Mouse (Mus musculus) embryonic facial prominence, embryonic 14.5 days (tissue): Measurements from ENCODE around the gene Tex19.1. TPM values are rescaled to one million over a fixed set of nuclear protein-coding genes. Genes with fewer than 3 reads are reported as not detected.

Experiments
- ATAC-seq: fragments of 200-750 bp; cut with Nextera tagmentation; 2 replicates; pipeline ENCODE4 v1.8.0; 2017; ENCODE audit warnings: low read depth, moderate number of reproducible peaks, moderate TSS enrichment
- DNase-seq: peaks from one replicate; pipeline ENCODE4 v3.0.0-alpha.2; 2015; ENCODE audit warnings: low spot score
- H3K27ac ChIP-seq: fragments of 300-500 bp; sonication (generic); replicated peaks from 2 replicates; pipeline ENCODE4 v1.5.1; 2014; ENCODE audit warnings: low read depth, mild to moderate bottlenecking, low read length, moderate library complexity
- H3K27me3 ChIP-seq: fragments of 300-500 bp; sonication (generic); replicated peaks from 2 replicates; pipeline ENCODE4 v1.6.1; 2014; ENCODE audit warnings: low read length; ENCODE audit not compliant: control insufficient read depth, insufficient read depth
- H3K36me3 ChIP-seq: fragments of 300-500 bp; sonication (generic); 2 replicates; pipeline ENCODE4 v1.6.1; 2014; ENCODE audit warnings: low read length, mixed read lengths; ENCODE audit not compliant: control insufficient read depth, insufficient read depth
- H3K4me1 ChIP-seq: fragments of 300-500 bp; sonication (generic); 2 replicates; pipeline ENCODE4 v1.6.1; 2014; ENCODE audit warnings: antibody characterized with exemption, low read length; ENCODE audit not compliant: control insufficient read depth, insufficient read depth
- H3K4me2 ChIP-seq: fragments of 300-500 bp; sonication (generic); 2 replicates; pipeline ENCODE4 v1.6.1; 2014; ENCODE audit warnings: low read depth, mild to moderate bottlenecking, low read length, moderate library complexity, mixed read lengths
- H3K4me3 ChIP-seq: fragments of 300-500 bp; sonication (generic); 2 replicates; pipeline ENCODE4 v1.5.1; 2014; ENCODE audit warnings: low read depth, mild to moderate bottlenecking, low read length
- H3K9ac ChIP-seq: fragments of 300-500 bp; sonication (generic); 2 replicates; pipeline ENCODE4 v1.6.1; 2014; ENCODE audit warnings: low read depth, mild to moderate bottlenecking, low read length, moderate library complexity, mixed read lengths
- H3K9me3 ChIP-seq: fragments of 300-500 bp; sonication (generic); 2 replicates; pipeline ENCODE4 v1.6.1; 2016; ENCODE audit warnings: low read length; ENCODE audit not compliant: control insufficient read depth
- WGBS: fragments of 180-500 bp; shearing (Covaris S2); extraction: QIAGEN DNeasy Blood & Tissue Kit; methylation state at CpG from one replicate; pipeline ENCODE4 v1.1.7; 2014; 5-methylcytosine and 5-hydroxymethylcytosine counted together
- polyA plus RNA-seq: library from polyadenylated mRNA; unstranded; fragments of >200 nt; fragmentation: Nextera tagmentation; extraction: Ambion mirVana; gene quantifications from 2 replicates; pipeline ENCODE4 v1.2.1, GENCODE M21; 2014

The Tex19.1 gene
- polyA plus RNA-seq, 1 experiment from 2014 or later = not detected

GRCm38 (mm10) chr11:121127441-121127840 lies 18.5 kb upstream of the Tex19.1 start:
- WGBS = 85% methylated on average over 3 of the region's 3 CpGs
- Histone ChIP-seq H3K27ac (no peak overlapping the region), H3K9me3 (no peaks in the 10 kb centered on the region), H3K36me3 (no peaks in the 10 kb centered on the region), H3K4me1 (no peaks in the 10 kb centered on the region), H3K4me2 (no peak overlapping the region), H3K9ac (no peak overlapping the region), H3K4me3 (no peak overlapping the region), H3K27me3 (no peaks in the 10 kb centered on the region)
- ATAC-seq = no peak
- DNase-seq = no peak

DNA sequence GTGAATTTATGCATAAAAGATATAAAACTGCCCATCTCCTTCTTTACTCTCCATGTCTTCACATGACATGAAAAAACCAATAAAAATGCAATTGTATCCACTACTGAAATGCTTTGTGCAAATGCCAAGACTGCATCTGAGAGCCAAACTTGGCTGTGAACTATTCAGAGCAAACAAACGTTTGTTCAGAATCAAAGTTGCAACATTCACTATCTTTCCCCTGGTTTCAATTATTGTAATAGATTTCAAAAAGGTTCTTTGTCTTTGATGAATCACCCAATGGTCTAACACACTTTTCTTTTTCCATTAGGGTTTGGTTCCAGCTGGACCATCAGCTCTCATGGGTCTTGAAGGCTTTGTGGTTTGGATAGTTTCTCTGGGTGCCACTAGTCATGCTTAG lies 16.3 kb upstream of the Tex19.1 start:
- ATAC-seq (no peak), DNase-seq (no peak)
- Histone ChIP-seq H3K36me3 (no peaks in the 10 kb centered on the region), H3K27me3 (no peaks in the 10 kb centered on the region), H3K9ac (no peak overlapping the region), H3K27ac (no peak overlapping the region), H3K4me2 (no peak overlapping the region), H3K9me3 (no peaks in the 10 kb centered on the region), H3K4me1 (no peaks in the 10 kb centered on the region), H3K4me3 (no peak overlapping the region)
- WGBS = 37% methylated on average over 1 of the region's 1 CpGs

DNA sequence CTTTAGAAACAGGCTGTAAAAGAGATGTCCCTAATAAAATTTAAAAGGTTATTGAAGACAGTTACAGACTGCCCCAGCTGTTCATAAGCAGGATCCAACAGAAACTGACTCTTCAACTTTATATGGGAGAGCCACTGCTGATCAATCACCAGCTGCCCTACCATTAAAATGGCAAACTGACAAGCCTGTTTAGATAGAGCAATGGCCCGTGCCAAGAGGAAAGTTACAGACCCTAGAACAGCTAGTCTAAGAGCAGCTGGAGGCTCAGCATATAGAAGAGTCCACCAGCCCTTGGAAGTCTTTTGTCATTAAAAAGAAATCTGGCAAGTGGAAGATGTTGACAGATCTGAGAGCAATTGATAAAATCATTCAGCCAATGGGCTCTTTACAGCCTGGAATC lies 11.3 kb upstream of the Tex19.1 start:
- Histone ChIP-seq H3K4me1 (no peaks in the 10 kb centered on the region), H3K36me3 (no peaks in the 10 kb centered on the region), H3K4me2 (no peak overlapping the region), H3K27me3 (no peaks in the 10 kb centered on the region), H3K4me3 (no peak overlapping the region), H3K9ac (no peak overlapping the region), H3K9me3 (no peaks in the 10 kb centered on the region), H3K27ac (no peak overlapping the region)
- ATAC-seq (no peak), DNase-seq (no peak)
- 48% methylated on average over 1 of the region's 1 CpGs for WGBS

- no peak for DNase-seq
Observed at GRCm38 (mm10) chr11:121137682-121138081, 8.3 kb upstream of the Tex19.1 start.

DNA sequence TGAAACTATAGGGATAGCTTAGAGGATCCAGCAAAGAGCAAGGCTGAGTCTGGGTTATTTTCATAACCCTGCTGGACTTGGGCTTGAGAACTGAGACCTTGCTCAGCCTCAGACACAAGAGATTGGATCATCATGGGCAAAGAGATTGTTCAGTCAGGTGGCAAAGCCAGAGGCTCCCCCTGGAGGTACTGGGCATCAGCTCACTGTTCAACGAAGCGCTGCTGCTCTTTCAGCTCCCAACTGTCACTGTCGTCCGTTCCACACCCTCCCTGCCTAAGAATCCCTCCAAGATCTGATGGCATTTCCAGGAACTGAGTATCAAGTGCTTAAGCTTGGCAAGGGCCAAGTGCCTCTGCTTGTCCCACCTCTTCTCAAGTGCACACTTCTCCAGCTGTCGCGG lies 7.2 kb upstream of the Tex19.1 start:
- Histone ChIP-seq H3K4me2 (no peak overlapping the region), H3K4me1 (no peaks in the 10 kb centered on the region), H3K27me3 (no peaks in the 10 kb centered on the region), H3K27ac (no peak overlapping the region), H3K9ac (no peak overlapping the region), H3K9me3 (no peaks in the 10 kb centered on the region), H3K36me3 (no peaks in the 10 kb centered on the region), H3K4me3 (no peak overlapping the region)
- ATAC-seq (no peak), DNase-seq (no peak)
- 47% methylated on average over 6 of the region's 6 CpGs for WGBS

More at GRCm38 (mm10) chr11:121137682-121138081, 8.3 kb upstream of the Tex19.1 start:
- WGBS = 82% methylated on average over 5 of the region's 5 CpGs
- Histone ChIP-seq H3K36me3 (no peaks in the 10 kb centered on the region), H3K27ac (no peak overlapping the region), H3K4me3 (no peak overlapping the region), H3K9ac (no peak overlapping the region), H3K9me3 (no peaks in the 10 kb centered on the region), H3K27me3 (no peaks in the 10 kb centered on the region), H3K4me1 (no peaks in the 10 kb centered on the region), H3K4me2 (no peak overlapping the region)
- ATAC-seq = no peak

- no peak overlapping the region for H3K9ac ChIP-seq
- 77% methylated on average over 9 of the region's 9 CpGs for WGBS
- no peaks in the 10 kb centered on the region for H3K9me3 ChIP-seq
- H3K4me2 ChIP-seq = no peak overlapping the region
- no peaks in the 10 kb centered on the region for H3K4me1 ChIP-seq
- no peak overlapping the region for H3K4me3 ChIP-seq
- DNase-seq (peak; percentile 73), ATAC-seq (peak; percentile 74; the same call in 1 of the 2 replicates)
- no peak overlapping the region for H3K27ac ChIP-seq
- no peaks in the 10 kb centered on the region for H3K36me3 ChIP-seq
- H3K27me3 ChIP-seq = no peaks in the 10 kb centered on the region
Observed at GRCm38 (mm10) chr11:121143325-121144015, 2.5 kb upstream of the Tex19.1 start.

GRCm38 (mm10) chr11:121148193-121148592 lies 2.2 kb downstream of the Tex19.1 start:
- no peaks in the 10 kb centered on the region for H3K4me1 ChIP-seq
- no peaks in the 10 kb centered on the region for H3K36me3 ChIP-seq
- no peak for ATAC-seq
- H3K9me3 ChIP-seq = no peaks in the 10 kb centered on the region
- H3K27me3 ChIP-seq = no peaks in the 10 kb centered on the region
- no peak overlapping the region for H3K27ac ChIP-seq
- WGBS = 78% methylated on average over 3 of the region's 3 CpGs
- no peak overlapping the region for H3K4me3 ChIP-seq
- no peak for DNase-seq
- no peak overlapping the region for H3K9ac ChIP-seq
- H3K4me2 ChIP-seq = no peak overlapping the region

DNA sequence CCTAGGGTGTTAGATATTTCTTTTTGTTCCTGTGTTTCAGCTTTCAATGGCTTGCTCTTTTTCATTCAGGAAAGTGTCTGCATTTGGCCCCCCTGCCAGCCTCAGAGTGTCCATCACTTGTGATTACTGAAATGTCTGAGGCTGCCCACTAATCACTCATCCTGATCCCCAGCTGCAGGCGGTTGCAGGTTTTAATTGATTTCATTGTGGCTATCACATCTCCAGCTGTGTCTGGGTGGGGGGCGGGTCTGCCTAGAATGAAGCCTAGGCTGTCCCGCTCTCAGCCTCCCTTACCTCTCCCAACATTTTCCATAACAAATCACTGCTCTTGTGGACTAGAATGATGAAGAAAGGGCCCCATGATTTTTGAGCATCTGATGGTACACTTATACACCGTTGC lies 8.3 kb downstream of the Tex19.1 start:
- Histone ChIP-seq H3K9ac (no peak overlapping the region), H3K4me1 (peaks cover 8% of the 10 kb centered on the region; the same call in 1 of the 2 replicates), H3K4me3 (no peak overlapping the region), H3K9me3 (no peaks in the 10 kb centered on the region), H3K36me3 (no peaks in the 10 kb centered on the region), H3K4me2 (no peak overlapping the region), H3K27me3 (peaks cover 36% of the 10 kb centered on the region), H3K27ac (no peak overlapping the region)
- ATAC-seq (no peak), DNase-seq (no peak)
- 25% methylated on average over 4 of the region's 4 CpGs for WGBS

DNA sequence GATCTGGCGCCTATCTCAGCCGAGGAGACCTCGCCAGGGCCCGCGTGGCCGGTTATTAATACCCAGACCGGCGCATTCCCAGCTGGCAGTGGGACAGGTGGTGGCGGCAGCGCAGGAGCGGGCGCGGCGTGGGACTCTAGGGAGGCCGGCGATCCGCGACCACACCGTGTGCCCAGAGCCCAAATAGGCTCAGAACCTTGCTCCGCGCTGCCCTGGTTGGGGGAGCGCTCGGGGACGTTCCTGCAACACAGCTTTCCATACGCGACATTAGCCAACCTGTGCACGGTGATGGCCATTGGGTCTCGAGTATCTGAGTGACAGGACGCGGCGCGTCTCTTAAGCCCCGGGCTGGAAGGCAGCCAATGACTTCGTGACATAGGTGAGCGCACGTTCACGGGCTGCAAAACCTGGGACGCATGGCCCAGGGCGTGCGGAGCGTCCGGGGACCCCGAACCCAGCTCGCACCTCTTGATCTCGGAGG lies 10.5 kb downstream of the Tex19.1 start:
- Histone ChIP-seq H3K9ac (peak overlapping the region; percentile 51), H3K36me3 (no peaks in the 10 kb centered on the region), H3K27ac (no peak overlapping the region), H3K9me3 (no peaks in the 10 kb centered on the region), H3K4me3 (peak overlapping the region; percentile 40), H3K4me1 (peaks cover 8% of the 10 kb centered on the region; the same call in 1 of the 2 replicates), H3K4me2 (peak overlapping the region; percentile 71), H3K27me3 (peaks cover 36% of the 10 kb centered on the region)
- DNase-seq (peak; percentile 28), ATAC-seq (peak; percentile 53)
- WGBS = 0% methylated on average over 11 of the region's 45 CpGs
